Mouse (Mus musculus): ENCODE measurements around the gene Bpgm.

The Bpgm gene

GRCm38 (mm10) chr6:34475974-34476794 is at the start of gene Bpgm:
TSS of gene Bpgm (plus strand) at chr6:34476207.
- peak; percentile 99 to 100 for DNase-seq

- no peak for DNase-seq
These were observed 37.0 kb upstream of the Bpgm start for GRCm38 (mm10) chr6:34439006-34439405.

GRCm38 (mm10) chr6:34441556-34442257 is 34.3 kb upstream of the Bpgm start:
- no peak for DNase-seq

- no peak for DNase-seq
These were observed 32.2 kb upstream of the Bpgm start for GRCm38 (mm10) chr6:34443791-34444190.

GRCm38 (mm10) chr6:34447961-34448360 is 28.0 kb upstream of the Bpgm start:
- DNase-seq = peak; percentile 65 to 72

GRCm38 (mm10) chr6:34448696-34449095 is 27.3 kb upstream of the Bpgm start:
- no peak for DNase-seq

GRCm38 (mm10) chr6:34452963-34453770 is 22.8 kb upstream of the Bpgm start:
- no peak for DNase-seq

- no peak for DNase-seq
These were observed 16.6 kb upstream of the Bpgm start for GRCm38 (mm10) chr6:34459456-34459855.

- no peak for DNase-seq
These were observed 15.4 kb upstream of the Bpgm start for GRCm38 (mm10) chr6:34460651-34461050.

GRCm38 (mm10) chr6:34463582-34463981 is 12.4 kb upstream of the Bpgm start:
- DNase-seq = no peak

- no peak for DNase-seq
These were observed 4.4 kb upstream of the Bpgm start for GRCm38 (mm10) chr6:34471434-34472110.

- no peak for DNase-seq
These were observed 2.7 kb upstream of the Bpgm start for GRCm38 (mm10) chr6:34473346-34473745.

- DNase-seq = no peak
These were observed 2.0 kb upstream of the Bpgm start for GRCm38 (mm10) chr6:34474031-34474430.

GRCm38 (mm10) chr6:34475391-34475790 is 616 bp upstream of the Bpgm start:
- DNase-seq = no peak

GRCm38 (mm10) chr6:34478036-34478435 is 2.0 kb downstream of the Bpgm start:
- no peak for DNase-seq

GRCm38 (mm10) chr6:34478677-34479360 is 2.8 kb downstream of the Bpgm start:
- DNase-seq = no peak

GRCm38 (mm10) chr6:34479531-34479930 is 3.5 kb downstream of the Bpgm start:
- no peak for DNase-seq

GRCm38 (mm10) chr6:34480749-34481148 is 4.7 kb downstream of the Bpgm start:
- DNase-seq = no peak

- DNase-seq = no peak
These were observed 5.3 kb downstream of the Bpgm start for GRCm38 (mm10) chr6:34481349-34481748.

GRCm38 (mm10) chr6:34482842-34483241 is 6.8 kb downstream of the Bpgm start:
- DNase-seq = no peak

- no peak for DNase-seq
These were observed 7.4 kb downstream of the Bpgm start for GRCm38 (mm10) chr6:34483390-34483789.

- no peak for DNase-seq
These were observed 7.8 kb downstream of the Bpgm start for GRCm38 (mm10) chr6:34483811-34484210.
